Mouse (Mus musculus): ENCODE results near the gene Lmod1. TPM values are rescaled to one million over a fixed set of nuclear protein-coding genes. Genes with fewer than 3 reads are reported as not detected.
"Not testable (repeated sequence)": the region's sequence is repeated elsewhere in the genome, so short reads cannot be mapped to it uniquely, and the experiment has no call there.

Lmod1 gene
- polyA plus RNA-seq, 1 experiment: 0.58 TPM

- not testable (repeated sequence) for H3K4me3 ChIP-seq (ENCODE audit: insufficient read depth, low read length)
- Histone ChIP-seq H3K4me1 (ENCODE audit: control insufficient read depth, insufficient read depth, low read length) (peaks cover 14% of the 10 kb centered on the region), H3K27ac (ENCODE audit: insufficient read depth, low read length) (0 out of 2 replicates have a peak overlapping the region, but pooled peaks have one; percentile 7)
- TF ChIP-seq CTCF (IDR thresholded peaks at IDR 0.05; ENCODE audit: extremely low read depth, insufficient read depth, low read length): peak; percentile 17; the same call in 1 of the 2 replicates
Measured at GRCm38 (mm10) chr1:135381560-135381959, 57.0 kb downstream of the Lmod1 start.

DNA sequence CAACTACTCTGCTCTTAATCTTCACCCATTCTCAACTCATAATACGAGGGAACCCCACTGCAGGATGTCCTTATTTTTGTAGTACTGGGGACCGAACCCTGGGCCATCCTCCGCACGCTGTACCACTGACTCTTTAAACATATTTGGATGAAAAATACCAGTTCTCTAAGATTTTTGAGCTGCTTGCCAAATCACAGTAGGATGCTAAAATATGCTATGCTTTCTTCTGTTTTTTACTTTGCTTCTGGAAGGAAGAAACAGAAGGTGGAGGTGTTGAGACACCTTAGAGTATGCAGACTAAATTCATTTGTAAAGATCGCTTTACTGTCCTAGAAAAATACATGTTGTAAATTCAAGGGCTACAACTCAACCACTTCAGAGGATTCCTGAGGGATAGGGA, 59.6 kb downstream of the Lmod1 start:
- H3K27ac ChIP-seq (ENCODE audit: insufficient read depth, low read length): no peak overlapping the region
- TF ChIP-seq CTCF (IDR thresholded peaks at IDR 0.05; ENCODE audit: extremely low read depth, insufficient read depth, low read length): no peak
- no peak for TF ChIP-seq POLR2A (IDR thresholded peaks at IDR 0.05; ENCODE audit: extremely low read depth, insufficient read depth, low read length)

GRCm38 (mm10) chr1:135385161-135385560, 60.6 kb downstream of the Lmod1 start:
- TF ChIP-seq CTCF (IDR thresholded peaks at IDR 0.05; ENCODE audit: extremely low read depth, insufficient read depth, low read length): no peak
- peak; percentile 30; the same call in 1 of the 2 replicates for TF ChIP-seq POLR2A (IDR thresholded peaks at IDR 0.05; ENCODE audit: extremely low read depth, insufficient read depth, low read length)
- Histone ChIP-seq H3K27ac (ENCODE audit: insufficient read depth, low read length) (peak overlapping the region; percentile 74), H3K4me1 (ENCODE audit: control insufficient read depth, insufficient read depth, low read length) (peaks cover 9% of the 10 kb centered on the region), H3K4me3 (ENCODE audit: insufficient read depth, low read length) (no peak overlapping the region)

More for the DNA sequence above, 59.6 kb downstream of the Lmod1 start:
- Histone ChIP-seq H3K4me1 (ENCODE audit: control insufficient read depth, insufficient read depth, low read length) (peaks cover 10% of the 10 kb centered on the region), H3K4me3 (ENCODE audit: insufficient read depth, low read length) (no peak overlapping the region)

- TF ChIP-seq CTCF (IDR thresholded peaks at IDR 0.05; ENCODE audit: extremely low read depth, insufficient read depth, low read length) (no peak), POLR2A (IDR thresholded peaks at IDR 0.05; ENCODE audit: extremely low read depth, insufficient read depth, low read length) (no peak)
- Histone ChIP-seq H3K27ac (ENCODE audit: insufficient read depth, low read length) (no peak overlapping the region), H3K4me1 (ENCODE audit: control insufficient read depth, insufficient read depth, low read length) (no peaks in the 10 kb centered on the region), H3K4me3 (ENCODE audit: insufficient read depth, low read length) (no peak overlapping the region)
Measured at GRCm38 (mm10) chr1:135399466-135399865, 74.9 kb downstream of the Lmod1 start.

- Histone ChIP-seq H3K4me1 (ENCODE audit: control insufficient read depth, insufficient read depth, low read length) (no peaks in the 10 kb centered on the region), H3K4me3 (ENCODE audit: insufficient read depth, low read length) (no peak overlapping the region), H3K27ac (ENCODE audit: insufficient read depth, low read length) (no peak overlapping the region)
- no peak for TF ChIP-seq POLR2A (IDR thresholded peaks at IDR 0.05; ENCODE audit: extremely low read depth, insufficient read depth, low read length)
- TF ChIP-seq CTCF (IDR thresholded peaks at IDR 0.05; ENCODE audit: extremely low read depth, insufficient read depth, low read length): no peak
Measured at GRCm38 (mm10) chr1:135401452-135402110, 77.0 kb downstream of the Lmod1 start.

GRCm38 (mm10) chr1:135405356-135405755, 80.7 kb downstream of the Lmod1 start:
- Histone ChIP-seq H3K4me3 (ENCODE audit: insufficient read depth, low read length) (no peak overlapping the region), H3K4me1 (ENCODE audit: control insufficient read depth, insufficient read depth, low read length) (no peaks in the 10 kb centered on the region), H3K27ac (ENCODE audit: insufficient read depth, low read length) (no peak overlapping the region)
- TF ChIP-seq CTCF (IDR thresholded peaks at IDR 0.05; ENCODE audit: extremely low read depth, insufficient read depth, low read length) (no peak), POLR2A (IDR thresholded peaks at IDR 0.05; ENCODE audit: extremely low read depth, insufficient read depth, low read length) (no peak)

- H3K4me1 ChIP-seq (ENCODE audit: control insufficient read depth, insufficient read depth, low read length): peaks cover 4% of the 10 kb centered on the region; the same call in 1 of the 2 replicates
- no peak overlapping the region for H3K4me3 ChIP-seq (ENCODE audit: insufficient read depth, low read length)
Measured at GRCm38 (mm10) chr1:135408973-135409372, 84.4 kb downstream of the Lmod1 start.

DNA sequence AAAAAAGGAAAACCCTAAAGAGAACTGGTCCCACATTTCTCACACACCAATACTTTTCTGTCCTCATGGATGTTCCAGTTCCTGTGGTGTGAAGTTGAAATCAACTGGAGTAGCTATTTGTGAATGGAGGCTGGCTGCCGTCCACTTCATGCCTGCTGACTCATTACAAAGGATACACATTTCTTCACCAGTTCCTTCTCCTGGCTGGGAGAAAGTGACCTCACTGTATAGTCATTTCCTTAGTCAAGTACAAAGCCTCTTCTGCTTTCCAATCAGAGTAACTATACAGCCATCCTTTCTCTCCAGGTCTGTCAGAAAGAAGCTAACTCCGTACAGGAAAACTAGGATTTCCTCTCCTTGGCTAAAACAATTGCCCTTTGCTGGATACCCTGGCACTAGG, 86.4 kb downstream of the Lmod1 start:
- Histone ChIP-seq H3K4me3 (ENCODE audit: insufficient read depth, low read length) (no peak overlapping the region), H3K27ac (ENCODE audit: insufficient read depth, low read length) (no peak overlapping the region), H3K4me1 (ENCODE audit: control insufficient read depth, insufficient read depth, low read length) (peaks cover 4% of the 10 kb centered on the region; the same call in 1 of the 2 replicates)
- TF ChIP-seq POLR2A (IDR thresholded peaks at IDR 0.05; ENCODE audit: extremely low read depth, insufficient read depth, low read length) (no peak), CTCF (IDR thresholded peaks at IDR 0.05; ENCODE audit: extremely low read depth, insufficient read depth, low read length) (no peak)

More at GRCm38 (mm10) chr1:135408973-135409372, 84.4 kb downstream of the Lmod1 start:
- H3K27ac ChIP-seq (ENCODE audit: insufficient read depth, low read length): no peak overlapping the region
- TF ChIP-seq POLR2A (IDR thresholded peaks at IDR 0.05; ENCODE audit: extremely low read depth, insufficient read depth, low read length) (no peak), CTCF (IDR thresholded peaks at IDR 0.05; ENCODE audit: extremely low read depth, insufficient read depth, low read length) (no peak)

- H3K4me3 ChIP-seq (ENCODE audit: insufficient read depth, low read length): no peak overlapping the region
- TF ChIP-seq CTCF (IDR thresholded peaks at IDR 0.05; ENCODE audit: extremely low read depth, insufficient read depth, low read length) (no peak), POLR2A (IDR thresholded peaks at IDR 0.05; ENCODE audit: extremely low read depth, insufficient read depth, low read length) (no peak)
- no peak overlapping the region for H3K27ac ChIP-seq (ENCODE audit: insufficient read depth, low read length)
- H3K4me1 ChIP-seq (ENCODE audit: control insufficient read depth, insufficient read depth, low read length): peaks cover 4% of the 10 kb centered on the region; the same call in 1 of the 2 replicates
Measured at GRCm38 (mm10) chr1:135412130-135412529, 87.5 kb downstream of the Lmod1 start.

DNA sequence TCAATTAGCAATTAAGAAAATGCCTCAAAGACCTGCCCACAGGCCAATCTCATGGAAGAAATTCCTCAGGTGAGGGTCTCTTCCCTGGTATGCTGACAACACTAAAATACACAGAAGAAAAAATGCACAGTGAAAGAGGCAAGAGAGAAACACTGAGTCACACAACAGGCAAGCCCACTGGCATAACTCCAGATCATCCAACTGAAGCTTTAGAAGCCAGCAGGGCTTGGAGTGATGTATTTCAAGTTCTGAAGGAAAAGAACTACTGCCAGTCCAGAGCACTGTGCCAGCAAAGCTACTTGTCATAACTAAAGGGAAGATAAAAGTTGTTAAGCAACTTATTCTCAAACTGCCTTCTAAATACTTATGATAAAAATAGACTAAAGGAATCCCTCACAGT, 89.4 kb downstream of the Lmod1 start:
- Histone ChIP-seq H3K4me3 (ENCODE audit: insufficient read depth, low read length) (no peak overlapping the region), H3K4me1 (ENCODE audit: control insufficient read depth, insufficient read depth, low read length) (peaks cover 4% of the 10 kb centered on the region; the same call in 1 of the 2 replicates), H3K27ac (ENCODE audit: insufficient read depth, low read length) (no peak overlapping the region)
- TF ChIP-seq CTCF (IDR thresholded peaks at IDR 0.05; ENCODE audit: extremely low read depth, insufficient read depth, low read length) (no peak), POLR2A (IDR thresholded peaks at IDR 0.05; ENCODE audit: extremely low read depth, insufficient read depth, low read length) (no peak)

Other genes with a start within 250 kb of the Lmod1 start
- gene Lgr6, start 219.5 kb upstream of the Lmod1 start, polyA plus RNA-seq (2012; rRNA removed): 1.5 and 1.6 TPM in 2 replicates
- 0.08 and 0.86 TPM in 2 replicates for gene Ptpn7, start 192.1 kb upstream of the Lmod1 start, polyA plus RNA-seq (2012; rRNA removed)
- 354 and 358 TPM in 2 replicates for gene Arl8a, start 178.0 kb upstream of the Lmod1 start, polyA plus RNA-seq (2012; rRNA removed)
- 324 and 331 TPM in 2 replicates for gene Gpr37l1, start 157.1 kb upstream of the Lmod1 start, polyA plus RNA-seq (2012; rRNA removed)
- gene Elf3, start 66.2 kb upstream of the Lmod1 start, polyA plus RNA-seq (2012; rRNA removed): 0.11 and 0.21 TPM in 2 replicates
- 47.4 and 53.8 TPM in 2 replicates for gene Rnpep, start 40.7 kb upstream of the Lmod1 start, polyA plus RNA-seq (2012; rRNA removed)
- gene Timm17a, start 11.0 kb upstream of the Lmod1 start, polyA plus RNA-seq (2012; rRNA removed): 82.7 and 88.6 TPM in 2 replicates
- 219 and 220 TPM in 2 replicates for gene Shisa4, start 50.4 kb downstream of the Lmod1 start, polyA plus RNA-seq (2012; rRNA removed)
- 149 and 169 TPM in 2 replicates for gene Ipo9, start 105.7 kb downstream of the Lmod1 start, polyA plus RNA-seq (2012; rRNA removed)

Measured in cortical plate, adult 2 months (tissue).